Mouse (Mus musculus): ENCODE measurements at regions not wholly inside any gene's neighbourhood (a gene's known extent, or its start where the extent isn't known, plus 50 kb on each side); places are given as distances from the start of the nearest gene placed in this dataset.
A peak's percentile ranks its signal among the peaks of the same experiment; 100 is the strongest.

- no peak for DNase-seq (ENCODE audit: inconsistent ontology term)
Observed at GRCm38 (mm10) chr4:31392932-31393632, 570.8 kb upstream of the Map3k7 start.

GRCm38 (mm10) chr4:31395538-31395937, 568.4 kb upstream of the Map3k7 start:
- DNase-seq (ENCODE audit: inconsistent ontology term): no peak

DNA sequence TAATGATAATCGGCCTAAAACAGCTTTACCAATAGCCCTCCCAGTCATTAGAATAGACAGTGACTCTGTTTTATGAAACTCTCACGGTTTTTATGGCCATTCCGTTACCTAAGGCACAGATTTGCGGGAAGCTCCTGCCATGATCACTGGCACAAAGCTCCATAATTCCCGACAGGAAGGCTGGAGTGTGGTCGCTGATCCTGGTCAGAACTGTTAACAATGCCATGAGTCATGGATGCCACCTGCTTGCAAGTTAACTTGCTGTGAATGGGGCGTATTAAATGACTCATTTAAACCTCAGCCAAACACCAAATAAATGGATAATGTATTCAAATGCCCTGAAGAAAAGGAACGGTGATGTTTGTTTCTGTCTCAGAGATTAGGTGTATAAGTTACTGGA, 559.9 kb upstream of the Map3k7 start:
- DNase-seq (ENCODE audit: inconsistent ontology term): peak; percentile 86

- DNase-seq (ENCODE audit: inconsistent ontology term): peak; percentile 88
Observed at GRCm38 (mm10) chr4:31404840-31405714, 558.8 kb upstream of the Map3k7 start.

DNA sequence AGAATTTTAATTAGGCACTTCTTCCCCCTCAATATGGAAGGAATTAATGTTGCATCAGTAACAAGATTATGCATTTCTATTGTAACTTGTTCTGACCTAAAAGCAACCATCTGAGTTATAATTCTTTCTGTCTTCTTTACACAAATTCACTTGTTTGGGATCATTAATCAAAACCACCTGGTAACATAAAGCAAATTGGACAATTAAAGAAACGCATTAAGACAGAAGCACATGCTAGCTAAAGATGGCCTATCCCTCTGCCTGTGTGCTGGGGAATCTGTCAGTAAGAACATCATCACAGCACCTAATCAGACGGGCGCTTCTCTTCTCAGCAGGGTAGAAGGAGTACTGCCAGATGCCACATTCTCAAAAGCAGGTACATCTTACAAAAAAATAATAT, 553.7 kb upstream of the Map3k7 start:
- DNase-seq (ENCODE audit: inconsistent ontology term): peak; percentile 71

GRCm38 (mm10) chr4:31411770-31412525, 551.9 kb upstream of the Map3k7 start:
- no peak for DNase-seq (ENCODE audit: inconsistent ontology term)

DNA sequence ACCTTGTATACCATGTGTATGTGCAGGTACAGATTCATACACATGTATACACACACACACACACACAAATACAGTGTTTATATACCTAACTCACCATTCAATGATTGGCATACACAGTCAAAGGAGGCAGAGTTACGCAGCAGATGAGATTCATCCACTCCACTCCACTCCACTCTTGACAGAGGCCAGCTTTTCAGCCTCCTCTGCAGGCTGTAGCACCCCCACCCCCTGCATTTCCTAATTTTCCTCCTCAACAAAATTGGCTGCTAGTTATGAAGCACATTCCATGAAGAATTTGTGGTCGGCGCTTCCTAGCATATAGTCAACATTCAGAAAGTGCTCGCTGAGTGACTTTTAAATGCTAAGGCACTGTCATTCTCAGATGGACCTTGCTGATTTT, 546.7 kb upstream of the Map3k7 start:
- no peak for DNase-seq (ENCODE audit: inconsistent ontology term)

- peak; percentile 64 for DNase-seq (ENCODE audit: inconsistent ontology term)
Observed at GRCm38 (mm10) chr4:31419240-31419639, 544.7 kb upstream of the Map3k7 start.

DNA sequence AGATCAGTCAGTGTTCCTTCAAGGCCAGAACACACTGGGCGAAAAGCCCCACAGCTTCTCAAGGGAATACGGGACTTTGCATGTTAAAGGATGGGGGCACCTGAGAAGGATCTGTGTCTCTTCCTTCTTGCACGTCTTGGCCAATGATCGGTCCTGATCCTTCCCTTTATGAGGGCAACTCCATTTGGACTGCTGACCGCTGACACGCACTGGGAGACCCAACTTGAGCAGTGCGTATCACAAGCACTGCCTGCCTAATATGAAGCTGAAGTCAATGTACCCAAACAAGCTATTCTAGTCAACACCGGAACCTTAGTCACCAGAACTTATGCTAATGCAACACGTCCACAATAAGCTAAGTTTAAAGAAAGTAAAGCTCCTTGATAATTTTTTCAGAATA, 543.7 kb upstream of the Map3k7 start:
- no peak for DNase-seq (ENCODE audit: inconsistent ontology term)

DNA sequence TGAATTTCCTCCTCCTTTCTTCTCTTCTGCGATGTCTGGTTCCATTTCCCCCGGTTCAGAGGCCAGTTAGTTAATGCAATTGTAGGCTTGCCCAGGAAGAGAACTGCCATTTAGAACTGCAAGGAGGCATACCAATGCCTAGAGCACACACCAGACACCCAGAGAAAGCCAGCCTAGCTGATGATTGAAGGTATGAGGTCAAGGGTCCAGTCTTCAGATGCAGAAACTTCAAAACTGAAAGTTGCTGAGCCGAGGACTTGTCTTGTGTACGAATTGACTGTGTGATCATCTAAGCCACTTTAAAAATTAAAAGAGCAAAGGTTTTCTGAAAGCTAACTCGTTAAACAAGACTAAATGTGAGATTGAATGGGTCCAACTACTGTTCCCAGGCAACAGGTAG, 542.5 kb upstream of the Map3k7 start:
- DNase-seq (ENCODE audit: inconsistent ontology term): no peak

GRCm38 (mm10) chr4:31425135-31425534, 538.8 kb upstream of the Map3k7 start:
- DNase-seq (ENCODE audit: inconsistent ontology term): no peak

GRCm38 (mm10) chr4:31425716-31426115, 538.2 kb upstream of the Map3k7 start:
- DNase-seq (ENCODE audit: inconsistent ontology term): no peak

- no peak for DNase-seq (ENCODE audit: inconsistent ontology term)
Observed at GRCm38 (mm10) chr4:31426169-31427030, 537.5 kb upstream of the Map3k7 start.

- no peak for DNase-seq (ENCODE audit: inconsistent ontology term)
Observed at GRCm38 (mm10) chr4:31433943-31434342, 530.0 kb upstream of the Map3k7 start.

- DNase-seq (ENCODE audit: inconsistent ontology term): peak; percentile 45
Observed at GRCm38 (mm10) chr4:31454898-31455297, 509.0 kb upstream of the Map3k7 start.

- DNase-seq (ENCODE audit: inconsistent ontology term): peak; percentile 12
Observed at GRCm38 (mm10) chr4:31455466-31455865, 508.4 kb upstream of the Map3k7 start.

- no peak for DNase-seq (ENCODE audit: inconsistent ontology term)
Observed at GRCm38 (mm10) chr4:31462456-31462855, 501.4 kb upstream of the Map3k7 start.

DNA sequence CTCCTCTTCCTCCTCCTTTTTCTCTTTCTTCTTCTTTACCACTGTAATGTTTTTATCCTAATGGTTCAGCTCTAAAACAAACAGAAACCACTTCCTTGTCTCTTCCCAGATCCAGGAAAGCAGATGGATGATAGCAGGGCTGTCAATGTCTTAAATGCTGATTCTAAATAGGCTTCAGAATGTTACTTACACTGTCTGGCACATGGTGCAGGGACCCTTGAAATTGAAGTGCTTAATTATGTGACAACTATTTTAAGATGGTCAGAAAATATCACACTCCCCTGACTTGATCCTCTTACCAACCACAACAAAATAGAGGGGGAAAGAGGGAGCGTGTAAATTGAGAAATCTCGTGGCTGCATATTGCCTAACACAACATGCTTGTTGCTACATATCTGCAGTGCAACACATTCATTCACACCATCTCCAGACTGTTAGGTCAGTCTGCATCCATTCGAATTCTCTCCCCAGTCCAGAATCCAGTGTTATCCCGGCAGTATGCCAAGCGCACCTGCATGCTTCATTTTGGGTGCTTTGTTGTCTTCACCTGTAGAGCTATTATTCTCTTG, 500.7 kb upstream of the Map3k7 start:
- no peak for DNase-seq (ENCODE audit: inconsistent ontology term)

DNA sequence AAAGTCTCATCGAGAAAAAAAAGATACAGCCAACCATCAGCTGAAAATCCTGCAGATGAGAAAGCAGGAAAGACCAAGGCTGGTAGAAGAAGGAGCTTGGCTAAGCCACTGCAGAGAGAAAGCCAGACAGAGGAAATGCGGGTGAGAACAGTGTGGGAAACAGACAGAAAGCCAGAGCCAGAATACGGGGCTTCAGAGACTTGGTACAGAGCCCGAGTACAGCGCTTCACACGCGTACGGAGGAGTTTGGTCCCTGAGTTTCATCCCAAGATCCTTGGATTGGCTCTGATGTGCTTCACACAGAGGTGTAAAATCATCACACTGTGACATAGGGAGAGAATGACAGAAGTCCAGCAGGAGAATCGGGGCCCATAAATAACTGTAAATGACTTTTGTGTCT, 495.6 kb upstream of the Map3k7 start:
- DNase-seq (ENCODE audit: inconsistent ontology term): peak; percentile 10

GRCm38 (mm10) chr4:31469803-31470202, 494.1 kb upstream of the Map3k7 start:
- no peak for DNase-seq (ENCODE audit: inconsistent ontology term)

GRCm38 (mm10) chr4:31492535-31492934, 471.4 kb upstream of the Map3k7 start:
- no peak for DNase-seq (ENCODE audit: inconsistent ontology term)
